Mouse (Mus musculus) kidney, embryonic 16.5 days (tissue): Measurements from ENCODE around the gene Gsdma3. TPM values are rescaled to one million over a fixed set of nuclear protein-coding genes. Genes with fewer than 3 reads are reported as not detected.
"Not testable (repeated sequence)": the region's sequence is repeated elsewhere in the genome, so short reads cannot be mapped to it uniquely, and the experiment has no call there.

Experiments used
- ATAC-seq: fragments of 200-750 bp; cut with Nextera tagmentation; 2 replicates; pipeline ENCODE4 v1.8.0; 2017; ENCODE audit warnings: moderate TSS enrichment; ENCODE audit not compliant: low FRiP score, low TSS enrichment
- H3K27ac ChIP-seq: fragments of 300-500 bp; sonication (generic); 2 replicates; pipeline ENCODE4 v1.5.1; 2014; ENCODE audit warnings: low read length
- H3K27me3 ChIP-seq: fragments of 300-500 bp; sonication (generic); 2 replicates; pipeline ENCODE4 v1.6.1; 2014; ENCODE audit warnings: low read length, control low read depth, mixed read lengths; ENCODE audit not compliant: insufficient read depth
- H3K36me3 ChIP-seq: fragments of 300-500 bp; sonication (generic); 2 replicates; pipeline ENCODE4 v1.6.1; 2014; ENCODE audit warnings: low read length, control low read depth, mixed read lengths; ENCODE audit not compliant: insufficient read depth
- H3K4me1 ChIP-seq: fragments of 300-500 bp; sonication (generic); 2 replicates; pipeline ENCODE4 v1.6.1; 2014; ENCODE audit warnings: low read length, control low read depth, mixed read lengths; ENCODE audit not compliant: insufficient read depth
- H3K4me2 ChIP-seq: fragments of 300-500 bp; sonication (generic); replicated peaks from 2 replicates; pipeline ENCODE4 v1.6.1; 2014; ENCODE audit warnings: low read depth, low read length
- H3K4me3 ChIP-seq: fragments of 300-500 bp; sonication (generic); 2 replicates; pipeline ENCODE4 v1.5.1; 2014; ENCODE audit warnings: mild to moderate bottlenecking, low read length
- H3K9ac ChIP-seq: fragments of 300-500 bp; sonication (generic); replicated peaks from 2 replicates; pipeline ENCODE4 v1.6.1; 2014; ENCODE audit warnings: low read length
- H3K9me3 ChIP-seq: fragments of 300-500 bp; sonication (generic); 2 replicates; pipeline ENCODE4 v1.6.1; 2016; ENCODE audit warnings: low read length, control low read depth
- WGBS: fragments of 180-500 bp; shearing (Covaris S2); extraction: QIAGEN DNeasy Blood & Tissue Kit; methylation state at CpG from one replicate; pipeline ENCODE4 v1.1.7; 2014; 5-methylcytosine and 5-hydroxymethylcytosine counted together
- polyA plus RNA-seq: library from polyadenylated mRNA; unstranded; fragments of >200 nt; fragmentation: Nextera tagmentation; extraction: Ambion mirVana; gene quantifications from 2 replicates; pipeline ENCODE4 v1.2.1, GENCODE M21; 2015

Gene Gsdma3
- polyA plus RNA-seq, 1 experiment from 2014 or later, result not detected

DNA sequence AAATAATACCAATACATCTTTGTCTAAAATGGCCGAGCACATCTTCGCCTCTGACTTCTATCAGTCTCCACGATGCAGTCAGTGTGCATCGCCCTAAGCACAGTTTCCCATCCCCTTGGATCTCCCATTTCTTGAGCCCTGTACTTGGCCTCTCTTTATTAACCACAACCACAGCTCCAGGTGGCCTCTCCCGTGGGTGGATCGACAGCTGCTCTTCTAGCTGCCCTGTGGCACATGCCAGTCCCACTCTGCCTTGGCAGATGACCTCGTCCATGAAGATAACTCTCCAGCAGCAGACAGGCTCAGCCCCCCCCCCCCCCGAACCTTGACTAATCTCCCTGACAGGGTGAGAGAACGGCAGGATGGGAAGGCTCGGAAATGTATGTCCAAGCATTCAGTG, 30.7 kb upstream of the Gsdma3 start:
- Histone ChIP-seq H3K9ac (no peak overlapping the region), H3K4me2 (no peak overlapping the region), H3K9me3 (no peaks in the 10 kb centered on the region), H3K36me3 (no peaks in the 10 kb centered on the region), H3K27ac (no peak overlapping the region), H3K27me3 (peaks cover 27% of the 10 kb centered on the region), H3K4me1 (peaks cover 6% of the 10 kb centered on the region; the same call in 1 of the 2 replicates), H3K4me3 (no peak overlapping the region)
- 86% methylated on average over 10 of the region's 10 CpGs for WGBS
- no peak for ATAC-seq

DNA sequence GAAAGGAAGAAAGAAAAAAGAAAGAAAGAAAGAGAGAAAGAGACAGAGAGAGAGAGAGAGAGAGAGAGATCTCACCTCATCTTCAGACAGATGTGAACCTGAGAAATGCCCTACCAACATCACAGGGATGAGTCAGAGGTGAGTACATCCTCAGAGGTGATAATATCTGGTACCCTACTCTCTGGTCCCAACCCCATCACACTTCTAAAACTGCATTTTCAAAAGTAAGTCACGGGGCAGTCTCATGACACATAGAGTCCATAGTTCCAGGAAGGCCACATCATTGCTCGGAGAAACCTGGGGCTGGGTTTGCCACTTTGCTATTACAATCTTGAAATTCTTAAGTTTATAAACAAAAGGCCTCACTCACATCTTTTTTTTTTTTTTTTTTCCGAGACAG, 30.2 kb upstream of the Gsdma3 start:
- Histone ChIP-seq H3K4me3 (no peak overlapping the region), H3K27ac (no peak overlapping the region), H3K9ac (no peak overlapping the region), H3K36me3 (no peaks in the 10 kb centered on the region), H3K9me3 (no peaks in the 10 kb centered on the region), H3K27me3 (peaks cover 27% of the 10 kb centered on the region), H3K4me2 (no peak overlapping the region), H3K4me1 (peaks cover 6% of the 10 kb centered on the region; the same call in 1 of the 2 replicates)
- WGBS, result 83% methylated on average over 3 of the region's 3 CpGs
- ATAC-seq, result no peak

DNA sequence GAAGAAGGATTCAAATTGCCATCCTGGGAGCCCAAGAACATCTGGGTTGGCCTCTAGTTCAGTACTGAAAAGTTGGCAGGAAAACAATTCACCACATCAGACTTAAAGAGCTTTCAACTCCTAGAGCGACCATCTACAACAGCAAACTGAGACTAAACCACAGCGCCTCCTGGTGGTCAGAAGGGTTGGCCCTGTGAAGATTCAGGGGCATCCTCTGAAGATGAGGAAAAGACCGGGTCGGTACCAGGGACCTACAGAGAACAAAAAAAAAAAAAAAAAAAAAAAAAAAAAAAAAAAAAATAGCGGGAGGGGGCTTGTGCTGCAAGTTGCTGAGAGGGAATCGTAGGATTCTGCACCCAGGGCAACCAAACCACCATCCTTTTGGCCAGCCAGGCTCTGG, 28.8 kb upstream of the Gsdma3 start:
- H3K4me3 ChIP-seq, result no peak overlapping the region
- H3K4me2 ChIP-seq, result no peak overlapping the region
- 42% methylated on average over 6 of the region's 6 CpGs for WGBS
- peaks cover 6% of the 10 kb centered on the region; the same call in 1 of the 2 replicates for H3K4me1 ChIP-seq
- ATAC-seq, result no peak; the same call in 1 of the 2 replicates
- H3K27me3 ChIP-seq, result peaks cover 24% of the 10 kb centered on the region
- no peaks in the 10 kb centered on the region for H3K36me3 ChIP-seq
- no peak overlapping the region for H3K9ac ChIP-seq
- H3K27ac ChIP-seq, result no peak overlapping the region
- no peaks in the 10 kb centered on the region for H3K9me3 ChIP-seq

DNA sequence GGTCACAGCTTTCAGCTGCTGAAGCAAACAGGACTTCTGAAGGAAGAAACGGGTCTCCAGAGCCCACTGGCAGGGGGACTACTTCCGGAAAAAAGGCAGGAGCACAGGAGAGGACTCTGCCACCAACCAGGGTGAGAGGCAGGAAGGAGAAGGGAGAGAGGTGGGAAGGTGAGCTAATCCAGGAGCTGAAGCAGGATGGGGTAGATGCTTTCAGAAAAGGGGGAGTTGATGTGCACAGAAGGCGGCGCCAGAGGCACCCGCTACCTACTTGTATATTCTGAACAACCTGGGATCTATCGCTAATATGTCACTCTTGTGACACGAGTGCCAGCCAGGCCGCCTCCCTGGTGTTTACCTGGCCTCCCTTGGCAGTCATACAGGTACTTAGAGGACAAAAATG, 28.2 kb upstream of the Gsdma3 start, which contains the start of gene Lrrc3c:
TSS of gene Lrrc3c (plus strand) at position 301 of the 400 bp plus-strand sequence.
- Histone ChIP-seq H3K27ac (no peak within 1 kb of the TSS), H3K9me3 (no peaks in the 10 kb centered on the region), H3K4me1 (peaks cover 6% of the 10 kb centered on the region; the same call in 1 of the 2 replicates), H3K4me2 (no peak within 1 kb of the TSS), H3K4me3 (no peak within 1 kb of the TSS), H3K9ac (no peak within 1 kb of the TSS), H3K27me3 (peaks cover 24% of the 10 kb centered on the region), H3K36me3 (no peaks in the 10 kb centered on the region)
- ATAC-seq, result no peak
- 86% methylated on average over 8 of the region's 8 CpGs for WGBS

DNA sequence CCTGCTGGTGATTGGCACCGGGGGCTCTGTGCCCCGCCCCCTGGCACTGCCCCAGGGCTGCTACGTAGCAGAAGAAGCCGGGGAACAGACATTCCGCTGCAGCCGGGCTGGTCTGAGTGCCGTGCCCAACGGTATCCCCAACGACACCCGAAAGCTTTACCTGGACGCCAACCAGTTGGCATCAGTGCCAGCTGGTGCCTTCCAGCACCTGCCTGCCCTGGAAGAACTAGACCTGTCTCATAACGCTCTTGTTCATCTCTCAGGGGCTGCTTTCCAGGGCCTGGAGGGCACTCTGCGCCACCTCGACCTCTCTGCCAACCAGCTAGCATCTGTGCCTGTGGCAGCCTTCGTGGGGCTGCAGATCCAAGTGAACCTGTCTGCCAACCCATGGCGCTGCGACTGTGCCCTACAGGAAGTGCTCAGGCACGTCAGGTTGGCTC, 27.3 kb upstream of the Gsdma3 start:
- H3K9ac ChIP-seq, result no peak overlapping the region
- H3K4me3 ChIP-seq, result no peak overlapping the region
- H3K4me2 ChIP-seq, result no peak overlapping the region
- H3K27me3 ChIP-seq, result peaks cover 24% of the 10 kb centered on the region
- no peak overlapping the region for H3K27ac ChIP-seq
- peaks cover 6% of the 10 kb centered on the region; the same call in 1 of the 2 replicates for H3K4me1 ChIP-seq
- H3K9me3 ChIP-seq, result no peaks in the 10 kb centered on the region
- no peaks in the 10 kb centered on the region for H3K36me3 ChIP-seq
- WGBS, result 58% methylated on average over 18 of the region's 18 CpGs
- no peak for ATAC-seq

DNA sequence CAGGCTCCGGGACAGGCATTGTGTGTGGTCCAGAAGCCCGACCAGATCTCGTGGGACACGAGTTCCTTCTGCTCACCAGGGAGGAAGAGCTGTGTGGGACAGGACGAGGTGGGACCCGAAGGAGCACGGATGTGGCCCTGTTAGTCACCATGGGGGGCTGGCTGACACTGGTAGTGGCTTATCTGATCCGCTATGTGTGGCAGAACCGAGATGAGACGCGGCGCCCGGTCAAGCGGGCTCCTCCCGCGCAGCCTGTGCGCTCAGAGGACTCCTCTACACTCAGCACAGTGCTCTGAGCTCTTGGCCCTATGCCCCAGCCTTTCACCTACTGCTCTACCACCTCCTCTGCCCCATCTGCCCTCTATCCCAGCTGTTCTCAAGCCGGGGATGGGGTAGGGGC, 26.9 kb upstream of the Gsdma3 start:
- Histone ChIP-seq H3K9ac (no peak overlapping the region), H3K4me3 (no peak overlapping the region), H3K27me3 (peaks cover 24% of the 10 kb centered on the region), H3K4me1 (peaks cover 6% of the 10 kb centered on the region; the same call in 1 of the 2 replicates), H3K36me3 (no peaks in the 10 kb centered on the region), H3K4me2 (no peak overlapping the region), H3K27ac (no peak overlapping the region), H3K9me3 (no peaks in the 10 kb centered on the region)
- WGBS, result 41% methylated on average over 18 of the region's 18 CpGs
- no peak for ATAC-seq

DNA sequence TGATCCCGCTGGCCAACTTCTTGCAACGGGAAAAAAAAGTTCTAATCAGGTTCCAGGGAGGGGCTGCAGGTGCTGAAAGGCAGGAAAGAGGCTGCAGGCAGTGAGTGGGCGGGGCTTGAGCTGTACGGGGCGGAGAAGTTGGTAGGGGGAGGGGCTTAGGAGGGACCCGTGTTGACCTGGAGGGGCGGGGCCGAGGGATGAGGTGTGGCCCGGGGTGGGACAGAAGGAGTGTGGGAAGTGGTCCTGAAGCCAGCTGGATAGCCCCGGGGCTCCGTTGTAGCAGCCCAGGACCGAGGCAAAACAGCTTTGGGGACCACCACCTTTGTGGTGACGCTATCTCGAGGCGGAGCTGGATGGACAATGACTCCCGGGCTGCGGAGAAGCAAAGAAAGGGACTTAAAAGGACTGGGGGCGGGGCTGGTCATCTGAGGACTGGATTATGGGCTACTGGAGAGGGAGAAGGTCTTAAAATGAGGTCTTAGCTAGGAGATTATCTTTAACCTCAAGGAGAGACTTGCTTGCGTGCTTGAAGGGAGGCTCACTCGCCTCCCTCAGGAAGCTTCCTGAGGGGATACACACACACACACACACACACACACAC, 24.0 kb upstream of the Gsdma3 start:
- H3K4me1 ChIP-seq, result peaks cover 6% of the 10 kb centered on the region; the same call in 1 of the 2 replicates
- 2% methylated on average over 20 of the region's 20 CpGs for WGBS
- H3K4me3 ChIP-seq, result peak overlapping the region; percentile 37
- H3K27ac ChIP-seq, result no peak overlapping the region
- H3K36me3 ChIP-seq, result no peaks in the 10 kb centered on the region
- no peaks in the 10 kb centered on the region for H3K9me3 ChIP-seq
- peak; percentile 37; the same call in 1 of the 2 replicates for ATAC-seq
- peak overlapping the region; percentile 54 for H3K4me2 ChIP-seq
- peak overlapping the region; percentile 43 for H3K9ac ChIP-seq
- H3K27me3 ChIP-seq, result peaks cover 24% of the 10 kb centered on the region

DNA sequence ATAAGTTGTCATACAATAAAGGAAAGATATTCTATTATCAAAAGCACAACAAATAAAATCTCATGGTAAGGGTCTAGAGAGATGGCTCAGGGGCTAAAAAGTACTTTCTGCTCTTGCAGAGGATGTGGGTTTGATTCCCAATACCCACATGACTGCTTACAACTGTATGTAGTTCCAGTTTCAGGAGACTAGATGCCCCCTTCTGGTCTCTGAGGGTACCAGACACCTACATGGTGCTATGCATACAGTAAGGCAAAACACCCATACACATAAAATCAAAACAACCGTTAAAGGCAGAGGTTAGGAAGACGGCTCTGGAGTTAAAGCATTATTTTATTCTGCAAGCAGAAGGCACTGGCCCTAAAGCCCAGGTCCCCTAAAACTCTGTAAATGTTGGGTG, 22.2 kb upstream of the Gsdma3 start:
- H3K4me2 ChIP-seq, result no peak overlapping the region
- no peaks in the 10 kb centered on the region for H3K9me3 ChIP-seq
- no peak overlapping the region for H3K27ac ChIP-seq
- no peaks in the 10 kb centered on the region for H3K36me3 ChIP-seq
- ATAC-seq, result no peak
- H3K4me3 ChIP-seq, result no peak overlapping the region
- H3K4me1 ChIP-seq, result peaks cover 6% of the 10 kb centered on the region; the same call in 1 of the 2 replicates
- WGBS, result 77% methylated on average over 2 of the region's 2 CpGs
- peaks cover 14% of the 10 kb centered on the region for H3K27me3 ChIP-seq
- H3K9ac ChIP-seq, result no peak overlapping the region

DNA sequence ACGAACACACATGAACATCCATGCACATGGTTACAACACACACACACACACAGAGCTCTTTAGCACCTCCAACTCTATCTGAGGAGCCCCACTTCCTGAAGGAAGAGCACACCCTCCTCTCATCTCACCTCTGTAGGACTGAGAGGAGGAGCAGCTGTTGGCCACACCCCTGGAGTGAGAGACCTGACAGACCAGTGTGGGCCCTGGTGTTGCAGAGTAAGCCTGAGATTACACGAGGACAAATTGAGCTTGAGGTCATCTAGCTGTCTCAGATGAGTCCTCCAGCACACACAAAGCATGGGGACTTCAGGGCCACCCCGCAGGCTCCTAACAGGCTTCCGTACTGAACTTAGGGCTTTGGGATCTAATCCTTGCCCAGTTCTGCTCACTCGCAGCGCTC, 21.2 kb upstream of the Gsdma3 start:
- H3K27me3 ChIP-seq, H3K4me1 ChIP-seq, ATAC-seq, H3K9ac ChIP-seq, H3K36me3 ChIP-seq, H3K27ac ChIP-seq, H3K4me2 ChIP-seq, H3K4me3 ChIP-seq, H3K9me3 ChIP-seq: not testable (repeated sequence)
- whole genome bisulfite sequencing, result 72% methylated on average over 6 of the region's 6 CpGs

DNA sequence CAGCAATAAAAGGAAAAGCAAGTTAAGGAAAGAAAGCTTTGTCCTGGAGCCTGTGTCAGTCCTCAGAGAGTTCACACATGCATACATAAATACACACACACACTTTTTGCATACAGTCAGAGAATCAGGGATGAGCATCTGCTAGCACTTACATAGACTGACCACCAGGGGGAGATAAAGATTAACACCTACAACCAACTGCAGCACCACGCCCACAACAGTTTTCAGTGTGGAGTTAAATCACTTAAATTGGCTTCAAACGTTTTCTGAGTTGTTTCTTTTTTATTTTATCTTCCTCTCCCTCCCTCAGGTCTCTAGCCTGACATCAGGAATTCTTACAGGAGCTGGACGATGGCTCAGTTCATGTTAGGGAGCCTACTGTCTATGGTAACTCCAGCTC, 19.4 kb upstream of the Gsdma3 start:
- ATAC-seq, result 0 out of 2 replicates have a peak, but pooled peaks have one; percentile 9
- peaks cover 4% of the 10 kb centered on the region; the same call in 1 of the 2 replicates for H3K4me1 ChIP-seq
- no peak overlapping the region for H3K4me3 ChIP-seq
- H3K4me2 ChIP-seq, result no peak overlapping the region
- WGBS, result 3% methylated on average over 3 of the region's 3 CpGs
- no peaks in the 10 kb centered on the region for H3K9me3 ChIP-seq
- H3K36me3 ChIP-seq, result no peaks in the 10 kb centered on the region
- H3K27ac ChIP-seq, result no peak overlapping the region
- H3K9ac ChIP-seq, result no peak overlapping the region
- no peaks in the 10 kb centered on the region; the same call in 1 of the 2 replicates for H3K27me3 ChIP-seq
